Mouse (Mus musculus) urinary bladder, adult 18-20 months (tissue): ENCODE results near the gene Aifm1.
A peak's percentile ranks its signal among the peaks of the same experiment; 100 is the strongest.

Source experiments
- DNase-seq, 2 experiments: peaks; one replicate each; pipeline ENCODE4 v3.0.0; 2022; ENCODE audit warnings: low spot score in 2 of 2, mixed read lengths in 2 of 2

Aifm1 gene

GRCm38 (mm10) chrX:48513166-48513807 is at the start of gene Aifm1:
Gene Aifm1, minus strand, starts transcription at chrX:48513563.
- DNase-seq: peak; percentile 62 to 89

GRCm38 (mm10) chrX:48532175-48532574 is 18.8 kb upstream of the Aifm1 start:
- peak; percentile 30 for DNase-seq

GRCm38 (mm10) chrX:48526435-48526834 is 13.1 kb upstream of the Aifm1 start:
- no peak for DNase-seq

- DNase-seq: no peak
These were observed 12.5 kb upstream of the Aifm1 start for GRCm38 (mm10) chrX:48525866-48526265.

- no peak for DNase-seq
These were observed 12.0 kb upstream of the Aifm1 start for GRCm38 (mm10) chrX:48525332-48525731.

- no peak for DNase-seq
These were observed 10.1 kb upstream of the Aifm1 start for GRCm38 (mm10) chrX:48523512-48523911.

- no peak for DNase-seq
These were observed 8.3 kb upstream of the Aifm1 start for GRCm38 (mm10) chrX:48521651-48522050.

GRCm38 (mm10) chrX:48519549-48520085 is 6.3 kb upstream of the Aifm1 start:
- DNase-seq: no peak

GRCm38 (mm10) chrX:48518808-48519548 is 5.6 kb upstream of the Aifm1 start, which contains the start of gene Rab33a:
Gene Rab33a, plus strand, starts transcription at chrX:48519285.
- DNase-seq: no peak

GRCm38 (mm10) chrX:48518211-48518807 is 4.9 kb upstream of the Aifm1 start:
- DNase-seq: no peak

- DNase-seq: no peak
These were observed 461 bp upstream of the Aifm1 start for GRCm38 (mm10) chrX:48513824-48514223.

- no peak for DNase-seq
These were observed 19.6 kb downstream of the Aifm1 start for GRCm38 (mm10) chrX:48493763-48494162.

GRCm38 (mm10) chrX:48481687-48482086 is 31.7 kb downstream of the Aifm1 start:
- no peak for DNase-seq

GRCm38 (mm10) chrX:48481095-48481494 is 32.3 kb downstream of the Aifm1 start:
- DNase-seq: no peak

GRCm38 (mm10) chrX:48467355-48467946 is 45.9 kb downstream of the Aifm1 start:
- DNase-seq: no peak

- no peak for DNase-seq
These were observed 47.2 kb downstream of the Aifm1 start for GRCm38 (mm10) chrX:48466174-48466573.

GRCm38 (mm10) chrX:48464436-48464835 is 48.9 kb downstream of the Aifm1 start:
- DNase-seq: no peak

GRCm38 (mm10) chrX:48463636-48464035 is 49.7 kb downstream of the Aifm1 start:
- DNase-seq: no peak

- DNase-seq: peak; percentile 46 to 50
These were observed 50.4 kb downstream of the Aifm1 start, which contains the start of gene Elf4 for GRCm38 (mm10) chrX:48462754-48463507. Gene Elf4, minus strand, starts transcription at chrX:48463132.

GRCm38 (mm10) chrX:48462297-48462696 is 51.1 kb downstream of the Aifm1 start:
- no peak for DNase-seq

- no peak for DNase-seq
These were observed 52.4 kb downstream of the Aifm1 start for GRCm38 (mm10) chrX:48461006-48461405.
